Mouse (Mus musculus): ENCODE data around the gene Itgb4.

Itgb4 gene

DNA sequence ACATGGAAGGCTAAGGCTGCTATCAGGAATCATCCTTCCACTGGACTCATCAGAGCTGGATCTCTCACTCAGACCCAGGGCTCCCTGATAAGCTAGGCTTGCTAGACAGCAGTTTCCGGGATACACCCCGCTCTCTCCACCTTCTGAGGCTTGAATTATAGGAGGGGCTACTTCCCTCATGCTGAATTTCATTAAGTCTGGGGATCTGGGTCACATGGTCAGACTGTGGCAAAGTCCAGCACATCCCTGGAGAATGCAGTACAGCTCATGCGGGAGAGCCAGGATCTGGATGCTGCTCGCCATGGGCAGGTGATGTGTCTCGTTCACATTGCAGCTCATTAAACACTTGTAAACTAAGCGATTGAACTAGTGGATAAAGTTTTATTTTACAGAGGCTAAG is 3.5 kb upstream of the Itgb4 start:
- DNase-seq: no peak

DNA sequence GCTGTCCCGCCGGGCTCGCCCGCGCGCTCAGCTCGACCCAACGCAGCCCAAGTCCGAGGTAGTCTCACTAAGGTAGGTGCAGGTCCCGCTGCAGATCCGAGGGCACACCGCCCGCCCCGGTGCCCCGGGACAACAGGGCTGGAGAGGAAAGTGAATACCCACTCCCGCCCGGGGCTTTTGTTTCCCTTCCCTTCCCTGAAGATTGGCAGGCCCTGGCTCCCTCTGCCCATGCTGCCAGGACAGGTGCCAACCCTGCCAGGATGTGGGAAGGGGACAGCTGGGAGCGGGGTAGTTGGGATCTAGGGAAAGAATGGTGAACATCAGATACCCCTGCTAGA is 543 bp downstream of the Itgb4 start:
- DNase-seq: no peak

DNA sequence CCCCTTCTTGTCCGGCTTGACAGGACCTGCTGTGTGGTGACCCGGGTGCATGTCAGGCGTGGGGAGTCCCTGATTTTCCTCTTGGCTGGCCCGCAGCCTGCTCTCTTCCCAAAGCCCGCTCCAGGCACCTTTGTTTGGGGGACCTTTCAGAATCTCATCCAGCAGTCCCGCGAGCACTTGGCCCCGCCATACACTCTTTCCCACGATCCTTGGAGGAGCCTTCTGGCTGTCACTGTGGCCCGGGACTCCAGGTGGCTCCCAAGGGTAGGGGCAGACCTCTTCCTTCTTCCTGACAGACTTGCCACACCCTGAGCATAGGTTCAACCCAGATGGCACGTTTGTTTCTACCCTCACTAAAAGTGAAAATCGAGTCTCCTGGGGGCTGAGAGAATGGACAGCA is 1.0 kb downstream of the Itgb4 start:
- no peak for DNase-seq

DNA sequence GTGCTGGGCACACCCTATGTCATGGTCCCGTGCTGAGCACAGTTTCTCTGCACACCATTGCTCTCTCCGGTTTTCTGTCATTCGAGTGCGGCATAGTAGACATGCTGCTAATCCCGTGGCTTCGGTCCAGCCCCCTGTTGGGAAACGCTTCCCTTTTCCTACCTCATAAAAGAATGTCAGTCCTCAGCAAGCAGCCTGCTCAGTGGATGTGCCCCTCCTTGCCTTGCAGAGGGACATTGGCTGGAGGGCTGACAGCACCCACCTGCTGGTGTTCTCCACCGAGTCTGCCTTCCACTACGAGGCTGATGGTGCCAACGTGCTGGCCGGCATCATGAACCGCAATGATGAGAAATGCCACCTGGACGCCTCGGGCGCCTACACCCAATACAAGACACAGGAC is 8.0 kb downstream of the Itgb4 start:
- no peak for DNase-seq

DNA sequence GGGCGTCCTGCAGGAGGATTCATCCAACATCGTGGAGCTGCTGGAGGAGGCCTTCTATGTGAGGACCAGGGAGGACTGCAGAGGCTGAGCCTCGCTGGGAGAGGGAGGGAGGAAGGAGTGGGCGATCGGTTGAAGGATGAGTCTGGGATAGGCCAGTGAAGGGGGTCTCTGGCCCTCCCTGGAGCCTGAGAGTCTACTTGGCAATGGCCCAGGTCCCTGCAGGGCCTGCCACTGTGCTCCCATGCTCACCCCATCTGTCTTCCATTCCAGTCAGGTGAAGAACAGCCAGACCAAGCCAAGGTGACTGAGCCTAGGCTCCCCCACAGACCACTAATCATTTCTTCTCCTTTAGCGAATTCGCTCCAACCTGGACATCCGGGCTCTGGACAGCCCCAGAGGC is 8.8 kb downstream of the Itgb4 start:
- no peak for DNase-seq

DNA sequence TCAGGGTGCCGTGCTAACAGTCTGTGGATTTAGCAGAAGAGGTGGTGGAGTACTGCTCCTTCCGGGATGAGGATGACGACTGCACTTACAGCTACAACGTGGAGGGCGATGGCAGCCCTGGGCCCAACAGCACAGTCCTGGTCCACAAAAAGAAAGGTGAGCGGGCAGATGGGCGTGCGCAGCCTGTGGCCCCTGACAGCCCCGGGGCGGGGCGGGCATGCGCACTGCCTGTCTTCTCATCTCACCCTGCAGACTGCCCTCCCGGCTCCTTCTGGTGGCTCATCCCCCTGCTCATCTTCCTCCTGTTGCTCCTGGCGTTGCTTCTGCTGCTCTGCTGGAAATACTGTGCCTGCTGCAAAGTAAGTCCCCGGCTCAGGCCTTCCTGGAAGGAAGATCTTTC is 15.2 kb downstream of the Itgb4 start:
- DNase-seq: no peak

DNA sequence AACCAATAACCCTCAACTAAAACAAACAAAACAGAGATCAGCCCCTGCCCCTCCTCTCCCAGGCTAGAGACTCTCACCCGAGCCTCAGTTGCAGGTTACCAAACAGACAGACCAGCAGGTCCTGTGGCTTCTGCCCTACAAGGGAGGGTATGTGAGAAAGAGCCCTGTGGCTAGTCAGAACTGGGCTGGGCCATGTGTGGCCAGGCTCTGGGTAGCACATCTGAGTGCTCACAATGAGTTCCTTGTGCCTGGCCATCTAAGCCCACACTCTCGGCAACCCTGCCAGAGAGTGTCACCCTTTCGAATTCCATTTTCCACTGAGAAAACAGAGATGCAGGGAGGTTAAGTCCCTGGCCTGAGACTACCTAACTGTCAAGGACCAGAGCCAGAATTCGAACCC is 17.6 kb downstream of the Itgb4 start:
- no peak for DNase-seq

DNA sequence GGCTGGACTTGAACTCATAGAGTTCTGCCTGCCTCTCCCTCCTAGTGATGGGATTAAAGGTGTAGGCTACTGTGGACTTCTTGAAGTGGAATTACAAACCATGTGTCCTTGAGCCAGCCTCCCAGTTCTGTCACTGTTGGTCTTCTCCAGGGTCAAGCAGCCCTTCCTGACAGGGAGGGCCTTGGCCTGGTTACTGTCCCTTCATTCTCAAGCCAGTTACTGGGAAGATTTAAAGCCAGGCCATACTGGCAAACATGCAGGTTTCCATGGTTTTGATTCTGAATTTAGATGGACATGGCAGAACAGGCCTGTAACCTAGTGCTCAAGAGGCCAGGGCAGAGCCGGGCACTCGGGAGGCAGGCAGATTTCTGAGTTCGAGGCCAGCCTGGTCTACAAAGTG is 20.7 kb downstream of the Itgb4 start:
- DNase-seq: no peak

DNA sequence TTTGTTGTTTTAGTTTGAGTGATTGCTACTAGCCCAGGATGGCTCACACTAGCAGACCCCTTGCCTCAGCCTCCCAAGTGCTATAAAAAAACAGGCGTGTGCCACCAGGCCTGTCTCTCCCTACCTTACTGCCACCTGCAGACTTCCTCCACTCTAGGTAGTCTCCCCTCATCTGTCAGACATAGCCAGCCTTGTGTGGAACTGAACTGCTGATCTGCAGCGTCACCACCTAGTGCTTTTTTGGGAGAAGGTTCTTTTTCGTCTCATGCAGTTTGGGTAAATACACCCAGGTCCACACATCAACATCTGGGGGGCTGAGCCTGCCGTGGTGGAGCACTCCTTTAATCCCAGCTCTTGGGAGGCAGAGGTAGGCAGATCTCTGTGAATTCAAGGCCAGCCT is 22.5 kb downstream of the Itgb4 start:
- DNase-seq: no peak

DNA sequence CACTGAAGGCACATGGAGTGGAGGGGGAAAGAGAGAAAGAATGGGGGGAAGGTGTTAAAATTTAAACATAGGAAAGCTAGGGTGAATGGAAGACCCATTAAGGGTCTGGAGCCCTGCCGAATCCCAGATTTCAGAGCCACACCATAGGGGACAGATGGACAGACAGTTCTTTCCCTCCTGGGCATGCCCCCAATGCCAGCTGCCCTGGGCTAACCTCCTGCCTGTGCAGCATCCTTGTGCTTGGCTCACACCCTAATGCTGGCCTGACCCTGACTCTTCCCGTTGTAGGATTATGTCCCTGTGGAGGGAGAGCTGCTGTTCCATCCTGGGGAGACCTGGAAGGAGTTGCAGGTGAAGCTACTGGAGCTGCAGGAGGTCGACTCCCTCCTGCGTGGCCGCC is 23.2 kb downstream of the Itgb4 start:
- no peak for DNase-seq

DNA sequence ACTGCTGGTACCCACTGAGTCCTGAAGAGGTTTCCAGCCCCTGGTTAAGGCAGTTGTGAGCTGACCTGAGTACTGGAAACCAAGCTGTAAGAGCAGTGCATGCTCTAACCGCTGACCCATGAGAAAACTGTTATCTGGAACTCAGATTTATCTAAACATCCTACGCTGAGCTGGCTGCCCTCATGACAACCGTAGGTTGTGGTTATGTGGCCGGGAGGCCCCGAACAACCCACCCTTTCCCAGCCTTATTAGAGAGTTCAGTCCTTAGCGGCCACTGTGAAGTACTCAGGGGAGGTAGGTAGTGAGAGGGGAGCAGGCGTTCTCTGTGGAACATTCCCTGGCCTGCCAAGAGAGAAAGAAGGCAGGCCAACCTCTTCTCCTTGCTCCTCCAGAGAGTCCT is 24.5 kb downstream of the Itgb4 start:
- no peak for DNase-seq

DNA sequence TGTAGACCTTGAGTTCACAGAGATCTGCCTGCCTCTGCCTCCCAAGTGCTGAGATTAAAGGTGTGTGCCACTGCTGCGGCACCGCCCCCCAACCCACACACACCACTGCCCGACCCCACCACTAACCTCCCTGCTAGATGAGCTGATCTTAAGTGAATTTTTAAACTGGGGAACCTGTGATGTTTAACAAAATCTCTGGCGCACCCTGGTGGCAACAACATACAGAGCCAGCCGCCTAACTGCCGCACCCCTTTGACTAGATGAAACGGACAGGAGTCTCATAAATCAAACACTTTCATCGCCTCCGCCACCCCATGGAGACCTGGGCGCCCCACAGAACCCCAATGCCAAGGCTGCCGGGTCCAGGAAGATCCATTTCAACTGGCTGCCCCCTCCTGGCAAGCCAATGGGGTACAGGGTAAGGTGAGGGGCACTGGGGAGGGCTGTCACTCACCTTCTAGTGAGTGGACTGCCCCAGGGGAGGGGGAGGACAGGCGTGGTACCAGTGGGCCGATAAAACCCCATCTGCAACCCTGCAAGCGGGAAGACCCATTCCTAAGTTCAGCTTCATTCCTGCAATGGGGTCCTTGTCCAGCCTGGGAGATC is 25.1 kb downstream of the Itgb4 start:
- peak; percentile 87 for DNase-seq

DNA sequence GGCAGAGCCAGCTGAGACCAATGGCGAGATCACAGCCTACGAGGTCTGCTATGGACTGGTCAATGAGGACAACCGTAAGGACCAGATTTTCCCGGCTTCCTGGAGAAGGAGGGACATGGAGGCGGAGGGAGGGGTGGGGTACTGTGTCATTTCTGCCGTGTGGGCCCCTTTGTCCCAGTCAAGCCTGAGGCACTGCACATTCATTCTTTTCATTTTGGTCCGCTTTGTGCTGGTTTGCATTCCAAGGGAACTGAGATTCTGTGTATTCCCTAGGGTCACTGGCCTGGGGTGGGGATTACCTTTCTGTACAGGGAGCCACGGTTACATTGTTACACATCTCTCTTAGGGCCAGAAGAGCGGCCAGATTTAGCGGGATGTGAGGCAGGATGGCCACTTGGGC is 26.1 kb downstream of the Itgb4 start:
- no peak for DNase-seq

DNA sequence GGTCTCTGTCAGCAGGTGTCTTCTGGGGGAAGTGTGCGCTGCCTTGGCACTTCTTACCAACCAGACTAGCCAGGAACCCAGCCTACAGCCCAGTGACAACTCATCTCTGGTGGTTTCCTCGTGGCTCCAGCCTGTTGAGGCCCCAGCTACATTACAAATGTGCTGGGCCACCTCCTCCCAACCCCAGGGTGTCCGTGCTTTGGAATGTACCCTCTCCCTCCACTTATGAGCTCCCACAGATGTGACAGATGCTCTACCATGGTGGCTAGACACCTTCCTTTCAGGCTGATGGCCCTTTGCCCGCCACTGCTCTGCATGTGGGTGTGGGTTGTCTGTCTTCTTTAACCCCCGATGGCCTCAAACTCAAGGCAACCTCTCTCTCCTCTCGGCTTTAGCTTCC is 27.2 kb downstream of the Itgb4 start:
- DNase-seq: no peak

DNA sequence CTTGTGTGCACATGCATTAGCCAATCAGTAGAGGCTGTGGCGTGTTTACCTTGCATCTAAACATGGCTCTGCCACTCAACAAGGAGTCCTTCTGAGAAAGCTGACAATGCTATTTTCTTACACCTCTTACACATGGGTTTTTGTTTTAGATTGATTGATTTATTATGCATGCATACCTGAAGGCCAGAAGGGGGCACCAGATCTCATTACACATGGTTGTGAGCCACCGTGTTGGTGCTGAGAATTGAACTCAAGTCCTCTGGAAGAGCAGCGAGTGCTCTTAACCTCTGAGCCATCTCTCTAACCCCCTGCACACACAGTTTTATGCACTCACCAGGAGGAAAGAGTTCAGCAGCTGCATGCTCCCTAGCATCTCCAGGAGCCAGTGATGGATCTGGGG is 28.4 kb downstream of the Itgb4 start:
- DNase-seq: no peak

DNA sequence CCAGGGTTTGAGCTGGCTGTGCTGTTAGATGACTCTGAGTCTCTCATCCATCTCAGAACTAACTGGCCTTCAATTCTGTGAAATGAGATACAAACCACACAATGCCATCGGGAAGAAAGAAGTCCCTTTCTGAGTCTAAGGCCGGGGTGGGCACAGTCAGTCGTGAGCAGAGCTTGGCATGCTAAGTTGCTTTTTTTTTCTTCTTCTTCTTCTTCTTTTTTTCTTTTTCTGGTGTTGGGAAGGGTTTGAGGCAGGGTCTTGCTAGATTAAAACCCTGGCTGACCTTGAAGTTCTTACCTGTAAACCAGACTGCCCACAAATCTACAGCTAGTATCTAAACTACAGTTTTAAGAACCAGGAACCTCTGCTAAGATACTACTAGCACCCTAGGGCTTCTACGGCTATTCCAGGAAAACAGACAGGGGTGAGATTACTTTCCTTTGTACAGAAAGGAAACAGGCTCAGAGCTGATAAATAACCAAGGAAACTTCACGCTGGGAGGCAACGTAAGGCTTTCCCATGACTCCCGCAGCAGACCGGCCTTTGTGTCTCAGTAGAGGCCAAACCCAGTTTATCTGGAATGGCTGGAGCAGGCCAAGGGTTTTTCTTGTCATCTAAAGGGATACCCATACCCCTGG is 29.8 kb downstream of the Itgb4 start:
- DNase-seq: no peak

DNA sequence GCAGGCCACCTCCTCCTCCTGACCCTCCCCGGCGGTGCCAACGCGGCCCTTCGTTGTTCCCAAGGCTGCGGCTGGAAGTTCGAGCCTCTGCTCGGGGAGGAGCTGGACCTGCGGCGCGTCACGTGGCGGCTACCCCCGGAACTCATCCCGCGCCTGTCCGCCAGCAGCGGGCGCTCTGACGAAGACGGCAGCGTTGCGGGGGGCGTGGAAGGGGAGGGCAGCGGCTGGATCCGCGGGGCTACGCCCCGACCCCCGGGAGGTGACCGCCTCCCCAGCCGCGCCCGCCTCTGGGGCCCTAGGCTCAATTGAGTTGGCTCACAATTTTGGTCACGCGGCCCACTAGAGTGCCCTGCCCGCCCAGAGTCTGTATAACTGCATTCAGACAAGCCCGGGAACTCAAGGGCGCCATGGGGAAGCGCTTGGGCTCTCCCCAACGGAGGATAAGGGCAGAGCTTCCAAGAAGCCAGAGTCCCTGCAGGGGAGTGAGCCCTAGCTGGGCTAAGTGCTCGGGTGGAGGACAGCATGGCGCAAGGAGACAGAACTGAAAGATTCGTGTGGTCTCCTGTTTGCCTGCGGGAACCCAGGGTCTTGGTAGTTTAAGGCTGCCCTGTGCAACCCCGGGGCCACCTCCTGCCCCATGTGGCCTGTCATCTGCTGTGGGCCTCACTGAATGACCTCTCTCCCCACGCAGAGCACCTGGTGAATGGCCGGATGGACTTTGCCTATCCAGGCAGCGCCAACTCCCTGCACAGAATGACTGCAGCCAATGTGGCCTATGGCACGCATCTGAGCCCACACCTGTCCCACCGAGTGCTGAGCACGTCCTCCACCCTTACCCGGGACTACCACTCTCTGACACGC is 30.6 kb downstream of the Itgb4 start:
- peak; percentile 84 for DNase-seq

DNA sequence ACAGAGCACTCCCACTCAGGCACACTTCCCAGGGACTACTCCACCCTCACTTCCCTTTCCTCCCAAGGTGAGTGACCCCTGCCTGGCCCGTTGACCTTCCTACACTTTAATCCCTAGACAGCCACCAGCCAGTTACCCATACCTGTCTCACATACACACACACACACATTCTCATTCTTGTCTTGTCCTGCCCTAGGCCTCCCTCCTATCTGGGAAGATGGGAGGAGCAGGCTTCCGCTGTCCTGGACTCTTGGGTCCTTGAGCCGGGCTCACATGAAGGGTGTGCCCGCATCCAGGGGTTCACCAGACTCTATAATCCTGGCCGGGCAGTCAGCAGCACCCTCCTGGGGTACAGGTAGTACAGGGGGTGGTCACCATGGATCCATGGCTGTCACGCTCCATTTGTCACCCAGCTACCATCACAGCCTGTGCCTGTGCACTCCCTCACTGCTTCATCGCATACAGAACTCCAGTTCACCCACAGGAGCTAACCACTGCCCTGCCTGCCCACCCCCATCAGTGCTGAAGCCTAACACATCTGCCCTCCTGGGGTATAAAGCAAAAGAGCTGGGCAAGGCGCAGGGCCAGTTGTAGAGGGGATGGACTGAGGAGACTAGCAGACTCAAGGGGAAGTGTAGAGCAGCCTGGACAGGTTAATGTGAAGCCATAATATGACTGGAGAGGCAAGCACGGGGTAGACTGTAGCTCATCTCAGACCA is 31.4 kb downstream of the Itgb4 start:
- no peak for DNase-seq

DNA sequence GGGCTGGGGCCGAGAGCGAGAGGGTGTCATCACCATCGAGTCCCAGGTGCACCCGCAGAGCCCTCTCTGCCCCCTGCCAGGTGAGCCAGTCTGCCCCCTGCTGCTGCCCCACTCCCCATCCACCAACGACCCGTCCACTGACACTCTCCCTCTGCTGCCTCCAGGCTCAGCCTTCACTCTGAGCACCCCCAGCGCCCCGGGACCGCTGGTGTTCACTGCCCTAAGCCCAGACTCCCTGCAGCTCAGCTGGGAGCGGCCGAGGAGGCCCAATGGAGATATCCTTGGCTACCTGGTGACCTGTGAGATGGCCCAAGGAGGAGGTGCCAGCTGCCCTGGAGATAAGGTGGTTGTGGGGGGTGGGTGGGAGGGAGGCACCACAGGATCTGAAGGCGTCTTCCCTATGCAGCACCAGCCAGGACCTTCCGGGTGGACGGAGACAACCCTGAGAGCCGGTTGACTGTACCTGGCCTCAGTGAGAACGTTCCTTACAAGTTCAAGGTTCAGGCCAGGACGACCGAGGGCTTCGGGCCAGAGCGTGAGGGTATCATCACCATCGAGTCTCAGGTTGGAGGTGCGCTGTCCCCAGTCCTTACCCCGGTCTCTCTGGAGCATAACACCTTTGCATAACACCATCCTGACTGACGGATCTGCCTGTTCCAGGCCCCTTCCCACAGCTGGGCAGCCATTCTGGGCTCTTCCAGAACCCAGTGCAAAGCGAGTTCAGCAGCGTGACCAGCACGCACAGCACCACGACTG is 32.8 kb downstream of the Itgb4 start:
- DNase-seq: no peak

DNA sequence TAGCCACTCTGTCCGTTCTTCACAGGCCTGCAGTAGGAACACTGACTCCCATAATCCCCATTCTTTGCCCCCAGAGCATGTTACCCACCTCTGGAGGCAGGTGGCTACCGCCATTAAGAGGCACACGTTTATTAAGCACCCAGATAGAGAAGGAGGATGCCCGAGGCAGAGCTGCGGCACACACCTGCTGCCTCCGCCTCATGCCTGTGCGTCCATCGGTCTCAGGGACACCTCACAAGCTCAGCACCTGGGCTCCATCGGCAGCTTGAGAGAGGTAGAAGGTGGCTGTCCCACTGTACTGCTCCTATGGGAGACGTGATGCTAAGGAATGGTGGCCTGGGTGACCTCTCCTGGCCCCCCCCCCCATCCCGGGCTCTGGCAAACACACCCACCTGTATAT is 33.9 kb downstream of the Itgb4 start:
- no peak for DNase-seq

DNA sequence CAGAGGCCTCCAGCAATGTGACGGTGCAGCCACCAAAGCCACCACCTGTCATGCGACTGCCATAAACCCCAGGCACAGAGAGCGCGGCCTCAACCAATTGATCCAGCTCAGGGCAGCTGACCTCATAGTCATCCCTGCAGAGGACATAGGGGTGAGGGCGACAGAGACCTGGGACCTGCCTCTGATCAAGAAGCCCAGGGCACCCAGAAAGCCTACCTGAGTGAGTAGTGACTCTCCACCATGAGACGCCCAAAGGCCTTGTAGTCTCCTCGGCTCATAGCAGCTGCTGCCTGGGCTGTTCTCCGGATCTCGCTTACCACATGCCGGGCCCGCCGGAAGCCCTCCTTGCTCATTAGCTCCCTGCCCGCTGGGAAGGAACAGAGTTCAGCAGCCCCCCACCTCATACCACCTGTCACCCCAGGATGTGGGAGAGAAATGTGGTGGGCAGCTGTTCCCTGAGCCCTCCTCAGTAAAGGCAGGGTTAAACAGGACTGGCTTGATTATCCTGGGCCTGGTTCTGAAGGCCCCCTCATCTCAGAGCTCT is 34.4 kb downstream of the Itgb4 start:
- no peak for DNase-seq

DNA sequence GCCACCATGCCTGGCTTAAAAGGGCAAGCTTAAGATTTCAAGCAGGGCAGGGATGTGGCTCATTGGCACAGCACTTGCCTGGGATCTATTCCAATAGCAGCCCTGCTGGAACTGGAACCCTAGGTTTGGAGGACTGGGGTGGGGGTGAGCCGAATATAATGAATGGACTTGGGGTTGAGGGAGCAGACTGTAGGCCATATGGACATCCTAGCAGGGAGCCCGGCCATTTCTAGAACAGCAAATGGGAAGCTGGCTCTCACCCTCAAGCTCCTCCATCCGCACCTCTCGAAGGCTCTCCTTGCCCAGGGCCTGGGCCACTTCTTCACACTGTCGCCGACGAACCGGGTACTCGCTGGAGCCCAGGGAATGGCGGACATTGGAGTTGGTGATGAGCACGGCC is 35.2 kb downstream of the Itgb4 start:
- no peak for DNase-seq

DNA sequence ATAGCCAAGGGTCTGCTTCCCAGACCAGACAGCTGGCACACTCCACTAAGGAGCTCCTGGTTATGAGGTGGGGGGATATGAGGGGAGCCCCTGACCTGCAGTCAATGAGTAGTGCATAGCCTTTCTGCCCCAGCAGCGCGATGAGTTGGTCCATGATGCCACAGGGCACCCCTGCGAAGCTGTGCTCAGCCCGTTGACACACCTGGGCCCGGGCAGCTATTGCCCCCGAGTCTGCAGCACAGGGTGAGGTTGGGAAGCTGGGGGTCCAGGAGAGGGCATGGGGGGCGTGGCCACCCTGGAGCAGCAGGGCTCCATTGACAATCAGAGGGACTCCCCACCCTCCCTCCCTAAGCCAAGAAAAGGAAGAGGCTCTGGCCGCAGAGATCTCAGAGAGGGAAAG is 35.6 kb downstream of the Itgb4 start:
- DNase-seq: no peak

Measured in thymus, postnatal 14 days (tissue).